Mouse (Mus musculus) MEL (cell line): Measurements from ENCODE around the gene Ccdc92b. TPM values are rescaled to one million over a fixed set of nuclear protein-coding genes. Genes with fewer than 3 reads are reported as not detected.

Experiments
- DNase-seq: peaks from one replicate; pipeline ENCODE4 v3.0.0; 2011; ENCODE audit warnings: low read depth, low spot score
- H3K27ac ChIP-seq: 2 replicates; pipeline ENCODE4 v1.5.1; 2012; ENCODE audit warnings: low read depth, mild to moderate bottlenecking, control low read depth, low read length, moderate library complexity; ENCODE audit not compliant: control insufficient read depth
- H3K27me3 ChIP-seq, 2 experiments: fragments of 150-350 bp in 1 of 2; sonication (generic) in 1 of 2; 2 replicates each; pipeline ENCODE4 v1.6.1; 2012; ENCODE audit warnings: low read length in 2 of 2, mild to moderate bottlenecking in 2 of 2, improper control_type of control experiment in 1 of 2, moderate library complexity in 1 of 2; ENCODE audit not compliant: insufficient read depth in 2 of 2, control insufficient read depth in 1 of 2
- H3K36me3 ChIP-seq, 2 experiments: 2 replicates each; pipeline ENCODE4 v1.6.1; 2012 to 2014; ENCODE audit warnings: low read length in 2 of 2, improper control_type of control experiment in 1 of 2, inconsistent platforms in 1 of 2, mild to moderate bottlenecking in 1 of 2; ENCODE audit not compliant: insufficient read depth in 2 of 2, control insufficient read depth in 1 of 2
- H3K4me1 ChIP-seq, 2 experiments: fragments of 150-350 bp in 1 of 2; sonication (generic) in 1 of 2; 2 replicates each; pipeline ENCODE4 v1.6.1; 2012; ENCODE audit warnings: low read length in 2 of 2, improper control_type of control experiment in 1 of 2, mild to moderate bottlenecking in 1 of 2; ENCODE audit not compliant: insufficient read depth in 2 of 2, control insufficient read depth in 1 of 2
- H3K4me3 ChIP-seq, 2 experiments: fragments of 150-350 bp in 1 of 2; sonication (generic) in 1 of 2; 2 replicates each; pipeline ENCODE4 v1.5.1; 2012; ENCODE audit warnings: low read depth in 2 of 2, low read length in 2 of 2, mild to moderate bottlenecking in 2 of 2, moderate library complexity in 2 of 2, control low read depth in 1 of 2, improper control_type of control experiment in 1 of 2; ENCODE audit not compliant: control insufficient read depth in 1 of 2, insufficient read depth in 1 of 2
- H3K79me2 ChIP-seq: 2 replicates; pipeline ENCODE4 v1.6.1; 2012; ENCODE audit warnings: mild to moderate bottlenecking, low read length, moderate library complexity; ENCODE audit not compliant: control insufficient read depth, poor library complexity, insufficient read depth
- H3K9ac ChIP-seq: 2 replicates; pipeline ENCODE4 v1.6.1; 2012; ENCODE audit warnings: low read depth, mild to moderate bottlenecking, control low read depth, low read length, moderate library complexity; ENCODE audit not compliant: control insufficient read depth, poor library complexity, severe bottlenecking
- H3K9me3 ChIP-seq: fragments of 150-350 bp; sonication (generic); replicated peaks from 2 replicates; pipeline ENCODE4 v1.6.1; 2012; ENCODE audit warnings: mild to moderate bottlenecking, low read length, improper control_type of control experiment, moderate library complexity; ENCODE audit not compliant: insufficient read depth
- E2F4 ChIP-seq: IDR thresholded peaks from 2 replicates; pipeline ENCODE4 v1.6.1; 2011; ENCODE audit warnings: low read depth, low read length, improper control_type of control experiment, borderline replicate concordance
- ELF1 ChIP-seq: IDR thresholded peaks from 2 replicates; pipeline ENCODE4 v1.6.1; 2014; ENCODE audit warnings: low read depth, mild to moderate bottlenecking, inconsistent platforms, low read length, improper control_type of control experiment, moderate library complexity
- EP300 ChIP-seq, 2 experiments: IDR thresholded peaks; 2 replicates each; pipeline ENCODE4 v1.6.1; 2011; ENCODE audit warnings: improper control_type of control experiment in 2 of 2, low read length in 2 of 2, low read depth in 1 of 2, mild to moderate bottlenecking in 1 of 2
- ETS1 ChIP-seq: IDR thresholded peaks from 2 replicates; pipeline ENCODE4 v1.6.1; 2012; ENCODE audit warnings: low read depth, mild to moderate bottlenecking, inconsistent platforms, low read length, improper control_type of control experiment, moderate library complexity
- GATA1 ChIP-seq: IDR thresholded peaks from 2 replicates; pipeline ENCODE4 v1.6.1; 2011; ENCODE audit warnings: low read depth, low read length, improper control_type of control experiment
- JUND ChIP-seq: IDR thresholded peaks from 2 replicates; pipeline ENCODE4 v1.6.1; 2011; ENCODE audit warnings: low read depth, mild to moderate bottlenecking, improper control_type of control experiment, low read length
- KAT2A ChIP-seq: conservative IDR thresholded peaks from 2 replicates; pipeline ENCODE4 v1.6.1; 2012; ENCODE audit warnings: low read depth, low read length, improper control_type of control experiment, inconsistent platforms
- MAFK ChIP-seq: IDR thresholded peaks from 2 replicates; pipeline ENCODE4 v1.6.1; 2011; ENCODE audit warnings: low read depth, mild to moderate bottlenecking, low read length, improper control_type of control experiment, borderline replicate concordance
- MAX ChIP-seq: IDR thresholded peaks from 2 replicates; pipeline ENCODE4 v1.6.1; 2011; ENCODE audit warnings: low read length, improper control_type of control experiment
- MAZ ChIP-seq: IDR thresholded peaks from 2 replicates; pipeline ENCODE4 v1.6.1; 2012; ENCODE audit warnings: low read depth, mild to moderate bottlenecking, inconsistent platforms, low read length, improper control_type of control experiment
- MEF2A ChIP-seq: IDR thresholded peaks from 2 replicates; pipeline ENCODE4 v1.6.1; 2014; ENCODE audit warnings: low read depth, mild to moderate bottlenecking, inconsistent platforms, low read length, improper control_type of control experiment; ENCODE audit not compliant: poor library complexity, insufficient replicate concordance, severe bottlenecking; ENCODE audit errors: extremely low read depth
- MYB ChIP-seq: IDR thresholded peaks from 2 replicates; pipeline ENCODE4 v1.6.1; 2011; ENCODE audit warnings: mild to moderate bottlenecking, low read depth, low read length, improper control_type of control experiment
- MYC ChIP-seq: IDR thresholded peaks from 2 replicates; pipeline ENCODE4 v1.6.1; 2011; ENCODE audit warnings: low read depth, mild to moderate bottlenecking, low read length, improper control_type of control experiment, moderate library complexity
- NELFE ChIP-seq: IDR thresholded peaks from 2 replicates; pipeline ENCODE4 v1.6.1; 2011; ENCODE audit warnings: low read depth, low read length, improper control_type of control experiment
- NRF1 ChIP-seq: IDR thresholded peaks from 2 replicates; pipeline ENCODE4 v1.6.1; 2014; ENCODE audit warnings: low read depth, mild to moderate bottlenecking, inconsistent platforms, low read length, improper control_type of control experiment, moderate library complexity; ENCODE audit not compliant: poor library complexity, insufficient read depth, severe bottlenecking
- POLR2A ChIP-seq, 2 experiments: IDR thresholded peaks; 2 replicates each; pipeline ENCODE4 v1.6.1; 2011 to 2012; ENCODE audit warnings: low read length in 2 of 2, mild to moderate bottlenecking in 2 of 2, control low read depth in 1 of 2, improper control_type of control experiment in 1 of 2, low read depth in 1 of 2, moderate library complexity in 1 of 2; ENCODE audit not compliant: control insufficient read depth in 1 of 2, insufficient read depth in 1 of 2, poor library complexity in 1 of 2
- POLR2AphosphoS5 ChIP-seq: IDR thresholded peaks from 2 replicates; pipeline ENCODE4 v1.6.1; 2012; ENCODE audit warnings: low read depth, borderline replicate concordance, mild to moderate bottlenecking, inconsistent platforms, low read length, moderate library complexity, mixed read lengths
- RAD21 ChIP-seq: IDR thresholded peaks from 2 replicates; pipeline ENCODE4 v1.6.1; 2011; ENCODE audit warnings: mild to moderate bottlenecking, low read depth, low read length, improper control_type of control experiment
- RCOR1 ChIP-seq: IDR thresholded peaks from 2 replicates; pipeline ENCODE4 v1.6.1; 2012; ENCODE audit warnings: low read depth, mild to moderate bottlenecking, inconsistent platforms, low read length, improper control_type of control experiment
- SIN3A ChIP-seq: IDR thresholded peaks from 2 replicates; pipeline ENCODE4 v1.6.1; 2012; ENCODE audit warnings: low read length, improper control_type of control experiment, inconsistent platforms
- SMC3 ChIP-seq: IDR thresholded peaks from 2 replicates; pipeline ENCODE4 v1.6.1; 2011; ENCODE audit warnings: low read depth, low read length, improper control_type of control experiment
- TAL1 ChIP-seq: IDR thresholded peaks from 2 replicates; pipeline ENCODE4 v1.6.1; 2012; ENCODE audit warnings: mild to moderate bottlenecking, inconsistent platforms, low read length, moderate library complexity, mixed read lengths
- TBP ChIP-seq: IDR thresholded peaks from 2 replicates; pipeline ENCODE4 v1.8.0; 2011; ENCODE audit warnings: low read depth, low read length, improper control_type of control experiment
- TCF12 ChIP-seq: IDR thresholded peaks from 2 replicates; pipeline ENCODE4 v1.6.1; 2014; ENCODE audit warnings: low read depth, mild to moderate bottlenecking, inconsistent platforms, low read length, improper control_type of control experiment, moderate library complexity
- UBTF ChIP-seq: IDR thresholded peaks from 2 replicates; pipeline ENCODE4 v1.6.1; 2012; ENCODE audit warnings: low read depth, mild to moderate bottlenecking, inconsistent platforms, low read length, improper control_type of control experiment, moderate library complexity, borderline replicate concordance; ENCODE audit not compliant: insufficient read depth
- USF1 ChIP-seq: IDR thresholded peaks from 2 replicates; pipeline ENCODE4 v1.6.1; 2014; ENCODE audit warnings: low read depth, mild to moderate bottlenecking, inconsistent platforms, low read length, improper control_type of control experiment, moderate library complexity
- USF2 ChIP-seq, 2 experiments: IDR thresholded peaks; 2 replicates each; pipeline ENCODE4 v1.6.1; 2011 to 2012; ENCODE audit warnings: improper control_type of control experiment in 2 of 2, low read length in 2 of 2, borderline replicate concordance in 1 of 2, inconsistent platforms in 1 of 2, low read depth in 1 of 2, mild to moderate bottlenecking in 1 of 2; ENCODE audit not compliant: insufficient read depth in 1 of 2
- ZC3H11A ChIP-seq: IDR thresholded peaks from 2 replicates; pipeline ENCODE4 v1.6.1; 2012; ENCODE audit warnings: low read depth, mild to moderate bottlenecking, inconsistent platforms, low read length, improper control_type of control experiment
- ZKSCAN1 ChIP-seq: IDR thresholded peaks from 2 replicates; pipeline ENCODE4 v1.6.1; 2012; ENCODE audit warnings: low read depth, mild to moderate bottlenecking, inconsistent platforms, low read length, improper control_type of control experiment, moderate library complexity
- ZMIZ1 ChIP-seq: IDR thresholded peaks from 2 replicates; pipeline ENCODE4 v1.6.1; 2012; ENCODE audit warnings: low read depth, mild to moderate bottlenecking, inconsistent platforms, low read length, improper control_type of control experiment, moderate library complexity
- ZNF384 ChIP-seq: IDR thresholded peaks from 2 replicates; pipeline ENCODE4 v1.6.1; 2012; ENCODE audit warnings: low read depth, mild to moderate bottlenecking, inconsistent platforms, low read length, improper control_type of control experiment
- polyA plus RNA-seq, 2 experiments: library from polyadenylated mRNA; stranded (reverse) in 1 of 2; unstranded in 1 of 2; fragments of >175 nt in 1 of 2; fragments of >200 nt in 1 of 2; gene quantifications; 2 replicates each; pipeline versions ENCODE4 v1.2.1 to v1.2.4; 2012; ENCODE audit warnings: low replicate concordance in 2 of 2, low read depth in 1 of 2; ENCODE audit not compliant: insufficient read length in 2 of 2, insufficient read depth in 1 of 2, missing spikeins in 1 of 2
- total RNA-seq: library from RNA; depleted of rRNA; stranded (reverse); fragments of 300-350 nt; gene quantifications from 2 replicates; pipeline ENCODE4 v1.2.3, GENCODE M21; 2012

Ccdc92b gene
- total and polyA plus RNA-seq, 3 experiments: 0.12 to 1.3 TPM; not detected in 1

DNA sequence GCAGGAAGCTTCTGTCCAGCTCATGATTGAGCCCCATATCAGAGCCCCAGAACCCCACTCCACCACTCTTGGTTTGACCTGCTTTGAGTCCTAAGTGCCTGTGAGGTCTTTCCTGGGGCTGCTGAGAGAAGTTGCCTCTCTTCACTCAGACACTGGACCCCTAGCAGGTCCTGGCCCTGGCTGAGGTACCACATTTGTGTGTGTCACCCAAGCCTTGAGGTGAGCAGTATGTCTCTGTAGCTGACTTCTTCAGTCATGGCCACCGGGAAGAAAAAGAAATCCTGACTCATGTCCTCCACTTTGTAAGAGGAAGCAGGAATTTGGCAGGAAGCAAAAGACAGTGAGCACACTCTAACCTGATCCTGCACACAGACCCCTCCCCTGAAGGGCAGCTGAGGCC, 20.2 kb downstream of the Ccdc92b start:
- Histone ChIP-seq H3K79me2 (no peaks in the 10 kb centered on the region), H3K36me3 (no peaks in the 10 kb centered on the region), H3K27me3 (peaks cover 0 to 9% of the 10 kb centered on the region in 2 experiments; a peak in 3 of 4 replicates), H3K9ac (no peak overlapping the region), H3K4me3 (no peak overlapping the region), H3K4me1 (peaks cover 2 to 5% of the 10 kb centered on the region in 2 experiments; a peak in 2 of 4 replicates), H3K27ac (no peak overlapping the region), H3K9me3 (no peaks in the 10 kb centered on the region)
- no peak for DNase-seq
- TF ChIP-seq ETS1: no peak
- TF ChIP-seq ZC3H11A: no peak
- no peak for TF ChIP-seq MAFK
- TF ChIP-seq ZMIZ1: no peak
- no peak for TF ChIP-seq ZKSCAN1

- H3K79me2 ChIP-seq: peaks cover 37% of the 10 kb centered on the region
- peak overlapping the region; percentile 70 for H3K27ac ChIP-seq
- peak overlapping the region; percentile 54 for H3K9ac ChIP-seq
- no peak overlapping the region for H3K4me3 ChIP-seq
- peak; percentile 73 for DNase-seq
- peaks cover 10 to 43% of the 10 kb centered on the region in 2 experiments; a peak in 3 of 4 replicates for H3K4me1 ChIP-seq
- peaks cover 0 to 30% of the 10 kb centered on the region in 2 experiments; a peak in 3 of 4 replicates for H3K36me3 ChIP-seq
- no peaks in the 10 kb centered on the region for H3K9me3 ChIP-seq
- no peaks in the 10 kb centered on the region for H3K27me3 ChIP-seq
- TF ChIP-seq TAL1: no peak
- no peak for TF ChIP-seq TCF12
- peak; percentile 67 for TF ChIP-seq MYC
- peak in 1 of 2 experiments; percentile 33; a peak in 1 of 4 replicates for TF ChIP-seq EP300 (IDR thresholded peaks at IDR 0.05; ENCODE audit: low read depth in 1 of 2, low read length in 2 of 2)
- no peak for TF ChIP-seq SMC3
- 0 out of 2 replicates have a peak, but pooled peaks have one; percentile 23 for TF ChIP-seq ETS1
- TF ChIP-seq POLR2AphosphoS5: no peak
- no peak for TF ChIP-seq E2F4
- TF ChIP-seq KAT2A: no peak
- TF ChIP-seq NRF1: no peak
- TF ChIP-seq JUND: no peak
- TF ChIP-seq ZNF384: no peak
- TF ChIP-seq MAZ: no peak
- no peak for TF ChIP-seq POLR2A (IDR thresholded peaks at IDR 0.05; ENCODE audit: control insufficient read depth in 1 of 2, insufficient read depth in 1 of 2, low read depth in 1 of 2, low read length in 2 of 2, poor library complexity in 1 of 2)
- 0 out of 2 replicates have a peak, but pooled peaks have one; percentile 13 for TF ChIP-seq USF1
- TF ChIP-seq NELFE: no peak
- TF ChIP-seq SIN3A: no peak; the same call in 1 of the 2 replicates
- no peak for TF ChIP-seq UBTF
- no peak for TF ChIP-seq RAD21
- no peak for TF ChIP-seq MEF2A
- TF ChIP-seq RCOR1: no peak
- TF ChIP-seq ELF1: no peak
- TF ChIP-seq MYB: no peak
- no peak for TF ChIP-seq ZC3H11A
- TF ChIP-seq USF2 (IDR thresholded peaks at IDR 0.05; ENCODE audit: borderline replicate concordance in 1 of 2, insufficient read depth in 1 of 2, low read depth in 1 of 2, low read length in 2 of 2): no peak
- TF ChIP-seq TBP: no peak
- TF ChIP-seq GATA1: no peak
- TF ChIP-seq MAX: 0 out of 2 replicates have a peak, but pooled peaks have one; percentile 21
Measured at GRCm38 (mm10) chr11:74647966-74648365, 28.6 kb downstream of the Ccdc92b start.
